Mouse (Mus musculus): ENCODE results near the gene Tmem72.

DNA sequence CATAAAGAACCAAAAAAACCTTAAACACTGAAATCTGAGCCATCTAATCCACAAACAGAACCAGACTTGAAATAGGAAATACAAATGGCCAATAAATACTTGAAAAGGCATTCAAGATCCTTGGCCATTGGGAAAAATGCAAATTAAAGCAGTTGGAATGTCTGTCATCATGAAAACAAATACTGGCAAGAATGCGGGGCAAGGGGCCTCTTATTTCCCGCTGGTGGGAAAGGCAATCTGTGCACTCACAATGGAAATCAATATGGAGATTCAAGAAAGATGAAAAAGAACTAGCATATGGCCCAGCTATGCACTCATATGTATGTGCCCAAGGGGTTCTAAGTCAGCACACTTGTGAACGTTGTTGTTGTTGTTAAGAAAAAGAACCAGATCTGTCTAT lies 49.8 kb downstream of the Tmem72 start:
- no peak for TF ChIP-seq CTCF (IDR thresholded peaks at IDR 0.05; ENCODE audit: low read depth, low read length)
- no peak for TF ChIP-seq POLR2A (IDR thresholded peaks at IDR 0.05; ENCODE audit: borderline replicate concordance, low read depth, low read length)
